Mouse (Mus musculus) left cerebral cortex, adult 2 months (tissue): ENCODE measurements around the gene Sh3gl3. TPM values are rescaled to one million over a fixed set of nuclear protein-coding genes. Genes with fewer than 3 reads are reported as not detected.

Source experiments
- DNase-seq, 2 experiments: peaks; one replicate each; pipeline ENCODE4 v3.0.0; 2021 to 2022; ENCODE audit warnings: low spot score in 2 of 2, mixed read lengths in 1 of 2; ENCODE audit errors: extremely low spot score in 1 of 2
- H3K27ac ChIP-seq: fragments of 200-600 bp; 2 replicates; pipeline ENCODE4 v1.8.1; 2022
- H3K4me3 ChIP-seq: fragments of 200-600 bp; 2 replicates; pipeline ENCODE4 v1.8.1; 2022
- CTCF ChIP-seq: fragments of 200-600 bp; IDR thresholded peaks from 2 replicates; pipeline ENCODE4 v1.8.1; 2022; ENCODE audit warnings: antibody characterized with exemption, mild to moderate bottlenecking, moderate library complexity
- intact Hi-C: fragments of 180-260 bp; cut with DNase I; formaldehyde crosslinking; loops from one replicate; pipeline ENCODE4 v1.15.1; 2025
- total RNA-seq, 2 experiments: library from RNA; stranded (reverse); gene quantifications; 2 replicates each; pipeline ENCODE4 v1.2.3; 2021

The Sh3gl3 gene
- total RNA-seq, 2 experiments from 2014 or later: 44.5 to 47.0 TPM

DNA sequence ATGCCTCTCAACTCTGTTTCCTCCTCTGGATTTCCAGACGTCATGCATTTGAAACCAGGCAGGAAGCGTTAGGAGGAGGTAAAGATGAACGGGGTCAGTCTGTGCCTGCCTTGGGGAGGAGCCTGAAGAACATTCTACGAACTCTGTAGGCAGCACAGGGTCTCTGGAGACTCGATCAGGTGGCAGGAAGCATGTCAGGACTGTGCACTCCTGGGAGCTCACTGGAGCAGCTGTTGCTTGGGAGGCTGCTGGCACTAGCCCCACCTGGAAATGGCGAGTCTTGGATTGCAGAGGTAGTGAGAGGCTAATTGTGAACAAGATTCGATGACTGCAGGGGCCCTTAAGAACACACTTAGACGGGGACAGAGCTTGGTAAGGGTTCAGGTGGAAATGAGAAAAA is 167.8 kb downstream of the Sh3gl3 start:
- no peak overlapping the region for H3K4me3 ChIP-seq
- H3K27ac ChIP-seq: no peak overlapping the region
- TF ChIP-seq CTCF: no peak
- no peak for DNase-seq
- intact Hi-C loops: loop anchor here (5.0 kb wide), 1 partner anchor 271 kb away; no protein-coding TSS in a partner anchor

DNA sequence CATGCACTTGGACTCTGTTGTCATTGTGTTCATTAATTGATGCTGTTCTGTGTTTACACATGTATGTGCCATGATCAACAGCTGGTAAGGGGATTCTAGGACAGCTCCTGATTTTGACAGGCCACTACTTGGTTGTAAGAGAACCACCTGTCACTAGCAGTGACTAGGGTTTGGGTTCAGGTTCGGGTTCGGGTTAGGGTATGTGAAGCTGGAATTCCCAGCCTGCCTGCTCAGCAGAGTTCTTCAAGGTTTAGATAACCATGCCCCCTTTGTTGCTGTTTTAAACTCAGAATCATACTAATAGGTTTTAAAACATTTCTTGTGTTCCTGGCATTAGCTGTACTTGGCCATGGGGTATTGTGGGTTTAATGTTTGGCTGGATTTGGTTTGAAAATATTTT is 173.1 kb downstream of the Sh3gl3 start:
- TF ChIP-seq CTCF: no peak
- DNase-seq: no peak
- Histone ChIP-seq H3K27ac (no peak overlapping the region), H3K4me3 (no peak overlapping the region)
- intact Hi-C loops: no loop called here

DNA sequence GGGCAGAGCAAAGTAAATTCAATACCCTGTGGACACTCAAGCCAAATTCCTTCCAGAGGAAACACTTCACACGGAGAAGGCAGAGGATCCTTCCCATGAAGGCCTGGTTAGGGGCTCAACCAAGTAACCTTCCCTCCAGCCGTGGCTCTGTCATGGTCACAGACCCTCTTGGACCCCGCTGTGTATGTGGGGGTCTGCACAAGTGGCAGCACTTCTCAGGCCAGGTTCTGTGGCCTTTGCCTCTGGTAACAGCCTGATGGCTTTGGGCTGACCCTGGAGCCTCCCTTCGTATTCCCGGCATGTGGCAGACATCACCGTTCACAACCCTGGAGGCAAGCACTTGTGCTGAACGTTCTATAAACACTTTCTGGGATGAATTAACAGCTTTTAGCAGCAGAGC is 176.2 kb downstream of the Sh3gl3 start:
- Histone ChIP-seq H3K4me3 (no peak overlapping the region), H3K27ac (no peak overlapping the region)
- TF ChIP-seq CTCF: no peak
- intact Hi-C loops: no loop called here
- no peak for DNase-seq

DNA sequence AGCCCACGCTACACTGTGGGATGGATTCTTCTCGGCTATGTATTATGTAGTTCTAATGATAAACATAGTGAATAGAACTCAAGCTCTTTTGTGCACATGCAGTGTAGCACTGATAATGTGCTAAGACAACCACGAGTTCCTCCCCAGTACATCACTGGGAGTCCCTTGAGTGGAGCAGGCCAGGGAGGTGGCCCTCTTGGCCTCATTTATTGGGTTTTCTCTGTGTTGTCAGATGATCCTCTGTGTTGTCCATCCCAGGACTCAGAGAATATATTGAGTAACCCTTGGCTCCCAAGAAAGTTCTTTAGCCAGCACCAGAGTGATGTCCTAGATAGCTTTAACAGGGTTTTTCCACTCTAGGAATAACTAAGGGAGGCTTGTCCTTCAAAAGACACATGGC is 176.8 kb downstream of the Sh3gl3 start:
- TF ChIP-seq CTCF: no peak
- H3K4me3 ChIP-seq: no peak overlapping the region
- no peak for DNase-seq
- H3K27ac ChIP-seq: no peak overlapping the region
- intact Hi-C loops: no loop called here

Other genes starting within 250 kb of the Sh3gl3 start
- 10 to 100 TPM; 77.9 to 78.9 TPM for gene Hdgfl3, start 239.4 kb upstream of the Sh3gl3 start, total RNA-seq
- gene Bnc1, start 181.5 kb upstream of the Sh3gl3 start, total RNA-seq: not detected
- gene Adamtsl3, start 161.9 kb downstream of the Sh3gl3 start, total RNA-seq: 1 to 10 TPM in 1 of 2 experiments, under 1 TPM in 1; 0.97 to 2.0 TPM